Mouse (Mus musculus) testis, adult 2 months (tissue): ENCODE results near the gene Fam241b.

Experiments used
- CTCF ChIP-seq: fragments of 200-500 bp; IDR thresholded peaks from 2 replicates; pipeline ENCODE4 v1.5.1; 2012; ENCODE audit warnings: low read depth, mild to moderate bottlenecking, inconsistent platforms, low read length, moderate library complexity; ENCODE audit not compliant: control insufficient read depth, insufficient read depth, insufficient replicate concordance
- POLR2A ChIP-seq: fragments of 200-500 bp; IDR thresholded peaks from 2 replicates; pipeline ENCODE4 v1.6.1; 2012; ENCODE audit warnings: low read depth, mild to moderate bottlenecking, inconsistent platforms, low read length, moderate library complexity; ENCODE audit not compliant: control insufficient read depth

- TF ChIP-seq CTCF (peak; percentile 65), POLR2A (no peak)
These were observed 33.1 kb downstream of the Fam241b start for GRCm38 (mm10) chr10:62110504-62111206.
